Mouse (Mus musculus): ENCODE data around the gene Tctex1d4.

The Tctex1d4 gene

GRCm38 (mm10) chr4:117120445-117121414 lies 5.9 kb upstream of the Tctex1d4 start:
- DNase-seq, result peak; percentile 97

GRCm38 (mm10) chr4:117122209-117122608 lies 4.4 kb upstream of the Tctex1d4 start:
- DNase-seq, result no peak

GRCm38 (mm10) chr4:117123546-117124217 lies 2.9 kb upstream of the Tctex1d4 start:
- DNase-seq, result no peak

GRCm38 (mm10) chr4:117124218-117124517 lies 2.4 kb upstream of the Tctex1d4 start:
- no peak for DNase-seq

GRCm38 (mm10) chr4:117124518-117125347 lies 1.9 kb upstream of the Tctex1d4 start:
- no peak for DNase-seq

GRCm38 (mm10) chr4:117125348-117125909 lies 1.2 kb upstream of the Tctex1d4 start, which contains the start of gene Btbd19:
Btbd19 (minus strand) TSS chr4:117125725.
- peak; percentile 61 for DNase-seq

- no peak for DNase-seq
Measured at GRCm38 (mm10) chr4:117125910-117126674, 502 bp upstream of the Tctex1d4 start.

GRCm38 (mm10) chr4:117127991-117128686 lies 1.5 kb downstream of the Tctex1d4 start:
- DNase-seq, result no peak

GRCm38 (mm10) chr4:117130790-117131189 lies 4.2 kb downstream of the Tctex1d4 start:
- DNase-seq, result peak; percentile 55

- DNase-seq, result no peak
Measured at GRCm38 (mm10) chr4:117131198-117131597, 4.6 kb downstream of the Tctex1d4 start.

GRCm38 (mm10) chr4:117131890-117132793 lies 5.5 kb downstream of the Tctex1d4 start:
- peak; percentile 91 for DNase-seq

- no peak for DNase-seq
Measured at GRCm38 (mm10) chr4:117132794-117133143, 6.2 kb downstream of the Tctex1d4 start.

GRCm38 (mm10) chr4:117133366-117133796 lies 6.8 kb downstream of the Tctex1d4 start:
- peak; percentile 41 for DNase-seq

GRCm38 (mm10) chr4:117133817-117134600 lies 7.4 kb downstream of the Tctex1d4 start, which contains the start of gene Plk3:
Plk3 (minus strand) TSS chr4:117133963.
- DNase-seq, result peak; percentile 97

GRCm38 (mm10) chr4:117134601-117134995 lies 8.0 kb downstream of the Tctex1d4 start:
- no peak for DNase-seq

GRCm38 (mm10) chr4:117136034-117136433 lies 9.4 kb downstream of the Tctex1d4 start:
- DNase-seq, result no peak

GRCm38 (mm10) chr4:117138295-117139216 lies 12.0 kb downstream of the Tctex1d4 start:
- DNase-seq, result no peak

GRCm38 (mm10) chr4:117139217-117139612 lies 12.6 kb downstream of the Tctex1d4 start:
- peak; percentile 71 for DNase-seq
